Mouse (Mus musculus) thymus, postnatal 0 days (tissue): ENCODE measurements at regions not wholly inside any gene's neighbourhood (a gene's known extent, or its start where the extent isn't known, plus 50 kb on each side); places are given as distances from the start of the nearest gene placed in this dataset.
A peak's percentile ranks its signal among the peaks of the same experiment; 100 is the strongest.

Experiments
- DNase-seq: peaks from one replicate; pipeline ENCODE4 v3.0.0-alpha.2; 2015; ENCODE audit warnings: low spot score

- DNase-seq: no peak
Observed at GRCm38 (mm10) chr3:83689068-83689976, 76.8 kb upstream of the Sfrp2 start.

- DNase-seq: no peak
Observed at GRCm38 (mm10) chr3:83694505-83694904, 71.6 kb upstream of the Sfrp2 start.

GRCm38 (mm10) chr3:83699751-83700150 lies 66.4 kb upstream of the Sfrp2 start:
- no peak for DNase-seq

DNA sequence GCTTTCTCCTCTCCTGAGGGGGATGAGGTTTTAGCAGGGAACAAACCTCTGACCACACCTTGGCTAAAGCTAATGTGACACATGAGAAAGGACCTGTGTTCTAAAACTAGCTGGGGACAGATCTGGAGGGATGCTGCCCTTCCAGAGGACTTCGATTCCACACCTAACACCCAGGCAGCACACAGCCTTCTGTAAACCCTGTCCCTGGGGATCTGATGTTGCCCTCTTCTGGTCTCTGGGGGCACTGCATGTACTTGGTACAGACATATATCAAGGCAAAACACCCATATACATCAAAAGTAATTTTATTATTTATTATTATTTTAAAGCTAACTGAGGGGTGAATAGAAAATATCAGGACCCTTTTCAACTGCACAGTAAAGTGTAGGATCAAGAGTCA lies 65.0 kb upstream of the Sfrp2 start:
- DNase-seq: peak; percentile 14

GRCm38 (mm10) chr3:83704559-83704958 lies 61.6 kb upstream of the Sfrp2 start:
- no peak for DNase-seq

GRCm38 (mm10) chr3:83705253-83705652 lies 60.9 kb upstream of the Sfrp2 start:
- no peak for DNase-seq

DNA sequence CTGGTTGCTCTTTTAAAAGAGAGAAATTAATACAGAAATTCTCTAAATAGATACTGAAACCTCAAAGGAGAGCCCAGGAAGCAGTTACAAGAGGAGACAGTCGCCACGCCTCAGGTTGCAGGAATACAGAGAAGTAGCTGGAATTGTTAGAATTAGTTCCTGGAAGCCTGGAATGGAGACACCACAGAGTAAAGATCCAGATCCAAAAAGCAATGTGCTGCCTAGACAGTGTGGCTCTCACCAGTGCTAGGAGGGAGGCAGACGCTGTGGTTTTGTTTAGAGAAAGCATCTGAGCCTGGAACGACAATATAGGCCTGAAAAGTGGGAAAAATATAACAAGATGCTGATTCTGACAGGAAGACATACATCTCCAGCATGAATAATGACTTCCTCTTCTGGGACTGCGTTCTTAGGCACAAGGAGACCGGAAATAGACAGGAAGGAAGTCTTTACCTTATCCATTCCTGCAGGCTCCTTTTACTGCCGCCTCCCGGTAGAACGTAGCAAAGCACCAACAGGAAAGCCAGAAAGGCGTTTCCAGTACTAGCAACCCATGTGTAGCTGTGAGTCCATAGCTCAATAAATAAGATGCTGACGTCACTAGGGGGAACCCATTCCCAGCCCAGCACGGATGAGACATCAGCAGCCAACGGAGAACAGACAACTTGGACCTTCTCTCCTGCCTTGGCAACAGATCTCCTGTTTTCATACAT lies 59.4 kb upstream of the Sfrp2 start:
- peak; percentile 36 for DNase-seq

- DNase-seq: no peak
Observed at GRCm38 (mm10) chr3:83707278-83707677, 58.8 kb upstream of the Sfrp2 start.

- no peak for DNase-seq
Observed at GRCm38 (mm10) chr3:83708973-83709372, 57.1 kb upstream of the Sfrp2 start.

- DNase-seq: no peak
Observed at GRCm38 (mm10) chr3:83709531-83709930, 56.6 kb upstream of the Sfrp2 start.

GRCm38 (mm10) chr3:83710995-83711541 lies 55.1 kb upstream of the Sfrp2 start:
- DNase-seq: no peak

GRCm38 (mm10) chr3:83712355-83712754 lies 53.8 kb upstream of the Sfrp2 start:
- no peak for DNase-seq

DNA sequence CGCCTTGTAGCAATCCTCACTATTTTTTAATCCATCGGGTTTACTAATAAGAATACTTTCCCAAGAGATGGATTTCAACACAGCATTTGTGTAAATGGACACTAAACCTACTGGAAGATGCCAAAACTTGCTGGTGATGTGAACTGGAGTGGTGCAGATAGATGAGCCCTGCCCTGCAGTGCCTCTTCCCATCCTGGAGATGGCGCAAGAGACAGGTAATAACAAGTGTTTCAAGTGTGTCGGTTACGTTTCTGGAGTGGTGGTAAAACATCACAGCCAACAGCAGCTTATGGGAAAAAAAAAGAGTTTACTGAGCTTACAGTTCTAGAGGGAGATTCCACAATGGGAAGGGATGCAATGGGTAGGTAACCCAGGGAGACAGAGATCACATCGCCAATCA lies 51.5 kb upstream of the Sfrp2 start:
- DNase-seq: peak; percentile 12
